Mouse (Mus musculus) thymus, adult 2 months (tissue): ENCODE data around the gene Hvcn1.

Source experiments
- CTCF ChIP-seq: fragments of 200-500 bp; IDR thresholded peaks from 2 replicates; pipeline ENCODE4 v1.5.1; 2012; ENCODE audit warnings: mild to moderate bottlenecking, control low read depth, low read length, moderate library complexity, borderline replicate concordance; ENCODE audit not compliant: control insufficient read depth, poor library complexity, insufficient read depth; ENCODE audit errors: extremely low read depth
- POLR2A ChIP-seq: fragments of 200-500 bp; IDR thresholded peaks from 2 replicates; pipeline ENCODE4 v1.6.1; 2012; ENCODE audit warnings: mild to moderate bottlenecking, low read length, control low read depth, moderate library complexity; ENCODE audit not compliant: control insufficient read depth, poor library complexity, insufficient read depth; ENCODE audit errors: extremely low read depth

DNA sequence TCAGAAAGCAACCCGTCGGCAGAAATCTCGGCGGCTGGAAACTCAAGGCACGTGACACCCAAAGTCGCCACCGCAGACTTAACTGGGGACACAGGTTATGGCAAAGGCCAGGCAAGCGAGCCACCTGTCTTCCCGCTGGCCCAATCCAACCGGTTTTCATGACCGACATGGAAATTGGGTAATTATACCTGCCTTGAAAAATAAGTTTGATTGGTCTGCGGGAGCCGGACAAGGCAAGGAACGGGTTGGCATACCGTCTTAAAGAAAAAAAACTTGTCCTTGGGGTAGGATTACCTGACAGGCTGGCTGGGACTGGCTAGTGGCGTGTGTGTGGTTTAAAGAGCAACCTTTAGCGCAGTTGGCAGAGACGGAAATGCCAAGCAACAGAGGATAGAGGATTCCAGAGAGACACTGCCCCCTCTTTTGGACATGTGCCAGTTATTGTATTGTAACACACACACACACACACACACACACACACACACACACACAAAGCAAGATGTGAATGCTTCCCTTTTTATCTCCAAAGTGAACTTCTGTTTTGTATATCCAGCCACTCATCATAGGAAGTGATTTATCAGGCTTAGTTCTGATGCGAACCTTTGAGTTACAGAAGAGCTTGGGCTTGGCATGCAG is 74.3 kb downstream of the Hvcn1 start:
- no peak for TF ChIP-seq CTCF
- no peak for TF ChIP-seq POLR2A
